Mouse (Mus musculus) B cell, adult 67 days (primary cell): Measurements from ENCODE around the gene Tab2. TPM values are rescaled to one million over a fixed set of nuclear protein-coding genes. Genes with fewer than 3 reads are reported as not detected.

Experiments
- total RNA-seq, 2 experiments: library from RNA; stranded (reverse); gene quantifications; 4 replicates each; pipeline ENCODE4 v1.2.4; 2023

Gene Tab2
- 100 to 1,000 TPM; 124 to 136 TPM for total RNA-seq

GRCm38 (mm10) chr10:7956228-7957001 lies at the start of gene Tab2:
Tab2 (minus strand) TSS chr10:7956230.

Other genes with a start within 250 kb of the Tab2 start
- 10 to 100 TPM; 36.4 to 37.3 TPM for gene Katna1, start 230.2 kb downstream of the Tab2 start, total RNA-seq
- 10 to 100 TPM; 47.9 to 59.4 TPM for gene Ginm1, start 163.4 kb downstream of the Tab2 start, total RNA-seq
- 10 to 100 TPM; 74.8 to 77.7 TPM for gene Ppil4, start 163.3 kb downstream of the Tab2 start, total RNA-seq
- gene Zc3h12d, start 123.8 kb downstream of the Tab2 start, total RNA-seq, result 10 to 100 TPM; 51.2 to 59.5 TPM